Mouse (Mus musculus) lung, postnatal 14 days (tissue): ENCODE data around the gene Tarbp1.

ENCODE experiments used
- DNase-seq: peaks from one replicate; pipeline ENCODE4 v3.0.0; 2021

Tarbp1 gene

GRCm38 (mm10) chr8:126474299-126475187 is at the start of gene Tarbp1:
Gene Tarbp1, minus strand, starts transcription at chr8:126475065.
- DNase-seq, result peak; percentile 93

- peak; percentile 91 for DNase-seq
Measured at GRCm38 (mm10) chr8:126524233-126524985, 49.5 kb upstream of the Tarbp1 start.

GRCm38 (mm10) chr8:126523060-126523574 is 48.3 kb upstream of the Tarbp1 start:
- DNase-seq, result peak; percentile 48

- no peak for DNase-seq
Measured at GRCm38 (mm10) chr8:126519447-126519975, 44.6 kb upstream of the Tarbp1 start.

GRCm38 (mm10) chr8:126516620-126517577 is 42.0 kb upstream of the Tarbp1 start:
- peak; percentile 97 for DNase-seq

GRCm38 (mm10) chr8:126514011-126514964 is 39.4 kb upstream of the Tarbp1 start:
- peak; percentile 46 for DNase-seq

GRCm38 (mm10) chr8:126510866-126511265 is 36.0 kb upstream of the Tarbp1 start:
- DNase-seq, result no peak

GRCm38 (mm10) chr8:126509635-126510034 is 34.8 kb upstream of the Tarbp1 start:
- DNase-seq, result no peak

GRCm38 (mm10) chr8:126508871-126509586 is 34.2 kb upstream of the Tarbp1 start:
- DNase-seq, result no peak

- DNase-seq, result no peak
Measured at GRCm38 (mm10) chr8:126508221-126508620, 33.4 kb upstream of the Tarbp1 start.

- DNase-seq, result no peak
Measured at GRCm38 (mm10) chr8:126504492-126505182, 29.8 kb upstream of the Tarbp1 start.

GRCm38 (mm10) chr8:126502722-126503121 is 27.9 kb upstream of the Tarbp1 start:
- no peak for DNase-seq

GRCm38 (mm10) chr8:126499371-126499770 is 24.5 kb upstream of the Tarbp1 start:
- no peak for DNase-seq

- no peak for DNase-seq
Measured at GRCm38 (mm10) chr8:126498465-126498864, 23.6 kb upstream of the Tarbp1 start.

- DNase-seq, result peak; percentile 95
Measured at GRCm38 (mm10) chr8:126497541-126498428, 22.9 kb upstream of the Tarbp1 start.

GRCm38 (mm10) chr8:126496915-126497314 is 22.1 kb upstream of the Tarbp1 start:
- no peak for DNase-seq

- no peak for DNase-seq
Measured at GRCm38 (mm10) chr8:126495461-126495860, 20.6 kb upstream of the Tarbp1 start.
